ENCODE assay signal across 14 mouse cellular contexts in genomic region chr8:86801988-86802387, GRCm38 (mm10). TPM values are rescaled to one million over a fixed set of nuclear protein-coding genes. Genes with fewer than 3 reads are reported as not detected.
DNase-seq lines count a peak whose midpoint lies in the region; ATAC-seq and TF ChIP-seq lines count a peak whose summit lies in the region.
"Had no signal": no experiment of that assay in that cellular context is flagged by ENCODE, and none has a peak within 500 bp of the region (broad histone marks: within the 10 kb centered on the region; RNA-seq: fewer than 3 reads in every experiment).

No protein-coding gene starts in this region.

- no peak for TF ChIP-seq CTCF in Patski (IDR thresholded peaks at IDR 0.05)

- no peaks in the 10 kb centered on the region for H3K27me3 ChIP-seq in heart, embryonic 15.5 days
- no peaks in the 10 kb centered on the region for H3K27me3 ChIP-seq in lung, embryonic 15.5 days
- H3K27me3 ChIP-seq in Patski, result no peaks in the 10 kb centered on the region
- no peaks in the 10 kb centered on the region for H3K27me3 ChIP-seq in hindbrain, embryonic 14.5 days (ENCODE audit: control insufficient read depth, insufficient read depth, low read length)

- no peaks in the 10 kb centered on the region for H3K36me3 ChIP-seq in heart, embryonic 15.5 days
- H3K36me3 ChIP-seq in lung, embryonic 15.5 days, result no peaks in the 10 kb centered on the region
- H3K36me3 ChIP-seq in hindbrain, embryonic 14.5 days (replicated peaks; ENCODE audit: control insufficient read depth, insufficient read depth), result no peaks in the 10 kb centered on the region
- H3K36me3 ChIP-seq: limb, embryonic 10.5 days had no signal

- CTCF ChIA-PET in Patski (lab: Charles Lee), result interaction anchor here (1.0 to 2.4 kb wide), 5 partner anchors 12 to 107 kb away, joined by 3 to 9 read pairs (median 4); no protein-coding TSS in a partner anchor

- no peaks in the 10 kb centered on the region for H3K9me3 ChIP-seq in heart, embryonic 15.5 days (replicated peaks)
- no peaks in the 10 kb centered on the region for H3K9me3 ChIP-seq in lung, embryonic 15.5 days
- no peaks in the 10 kb centered on the region for H3K9me3 ChIP-seq in hindbrain, embryonic 14.5 days (ENCODE audit: control insufficient read depth, low read length)
- H3K9me3 ChIP-seq: limb, embryonic 10.5 days had no signal

- H3K4me2 ChIP-seq in heart, embryonic 15.5 days, result no peak overlapping the region
- H3K4me2 ChIP-seq in lung, embryonic 15.5 days, result no peak overlapping the region
- no peak overlapping the region for H3K4me2 ChIP-seq in hindbrain, embryonic 14.5 days (replicated peaks)
- H3K4me2 ChIP-seq: midbrain, embryonic 11.5 days had no signal

- intact Hi-C loops in heart, postnatal 36 days (cut with DNase I), result no loop called here

- DNase-seq in heart, postnatal 36 days, result no peak
- no peak for DNase-seq in lung, adult 18-20 months
- no peak for DNase-seq in Patski (ENCODE audit: low read depth, low spot score)
- peak; percentile 23 for DNase-seq in kidney, postnatal 14 days
- no peak for DNase-seq in hindbrain, embryonic 14.5 days (ENCODE audit: low spot score)
- DNase-seq: cerebellum, adult 11-12 months; forebrain, postnatal 0 days; lung, adult 2 months had no signal

- 22% methylated on average over 6 of the region's 6 CpGs for WGBS in heart, embryonic 15.5 days
- WGBS in lung, embryonic 15.5 days, result 35% methylated on average over 6 of the region's 6 CpGs
- WGBS in hindbrain, embryonic 14.5 days, result 51% methylated on average over 6 of the region's 6 CpGs

- in situ Hi-C loops in Patski (cut with MboI; ENCODE audit: low pct_unique_long_range_greater_than_20kb), result no loop called here

- peak overlapping the region; percentile 42 for H3K27ac ChIP-seq in heart, embryonic 15.5 days
- peak overlapping the region; percentile 66 for H3K27ac ChIP-seq in lung, embryonic 15.5 days
- H3K27ac ChIP-seq in hindbrain, embryonic 14.5 days, result no peak overlapping the region
- H3K27ac ChIP-seq: layer of hippocampus, adult 2 months; limb, embryonic 10.5 days had no signal

- ATAC-seq in heart, embryonic 15.5 days (replicated peaks; ENCODE audit: insufficient number of reproducible peaks, insufficient read depth, low FRiP score, low read depth), result 0 out of 2 replicates have a peak, but pooled peaks have one; percentile 10
- no peak for ATAC-seq in lung, embryonic 15.5 days (ENCODE audit: borderline replicate concordance, extremely low read depth, low FRiP score, low TSS enrichment)
- peak; percentile 94 for ATAC-seq in Patski
- no peak for ATAC-seq in hindbrain, embryonic 14.5 days (ENCODE audit: low FRiP score)
- ATAC-seq: forebrain, postnatal 0 days had no signal

- POLR2A ChIA-PET in Patski (lab: Charles Lee), result interaction anchor here (1.1 kb wide), 1 partner anchor 57 kb away, joined by 6 read pairs; the partner anchor contains the start of genes Gm10638 and Siah1a

- no peak overlapping the region for H3K4me3 ChIP-seq in heart, embryonic 15.5 days
- H3K4me3 ChIP-seq in lung, embryonic 15.5 days, result no peak overlapping the region
- H3K4me3 ChIP-seq in hindbrain, embryonic 14.5 days (replicated peaks; ENCODE audit: low read length), result no peak overlapping the region
- H3K4me3 ChIP-seq: layer of hippocampus, adult 2 months; limb, embryonic 10.5 days; myocyte had no signal

- no peak overlapping the region for H3K9ac ChIP-seq in heart, embryonic 15.5 days
- no peak overlapping the region for H3K9ac ChIP-seq in lung, embryonic 15.5 days
- H3K9ac ChIP-seq in hindbrain, embryonic 14.5 days, result no peak overlapping the region
- H3K9ac ChIP-seq: forebrain, postnatal 0 days had no signal

- 0 out of 2 replicates have a peak, but pooled peaks cover 2% of the 10 kb centered on the region for H3K4me1 ChIP-seq in heart, embryonic 15.5 days (replicated peaks)
- no peaks in the 10 kb centered on the region for H3K4me1 ChIP-seq in lung, embryonic 15.5 days
- H3K4me1 ChIP-seq in hindbrain, embryonic 14.5 days (replicated peaks; ENCODE audit: control insufficient read depth, insufficient read depth, low read length), result no peaks in the 10 kb centered on the region

RNA-seq across cellular contexts. Expression of gene Siah1a, which starts 56.3 kb away (rescaled TPM):
- polyA plus RNA-seq in heart, embryonic 15.5 days (2015; fragmentation: Nextera tagmentation; extraction: Ambion mirVana), result 29.8 and 30.5 TPM in 2 replicates
- 10 to 100 TPM; 16.1 to 17.7 TPM for total RNA-seq in heart, postnatal 36 days (2021)
- 49.9 and 50.8 TPM in 2 replicates for polyA plus RNA-seq in lung, embryonic 15.5 days (2015; fragmentation: Nextera tagmentation; extraction: Ambion mirVana)
- polyA plus RNA-seq in Patski (2021), result 28.8 TPM
- polyA plus RNA-seq in hindbrain, embryonic 14.5 days (2014; fragmentation: Nextera tagmentation; extraction: Ambion mirVana), result 80.1 and 84.6 TPM in 2 replicates

RNA-seq across cellular contexts. Expression of gene Gm10638, which starts 56.5 kb away (rescaled TPM):
- polyA plus RNA-seq in heart, embryonic 15.5 days (2015; fragmentation: Nextera tagmentation; extraction: Ambion mirVana), result 3.9 and 4.2 TPM in 2 replicates
- 1 to 10 TPM; 3.5 to 3.8 TPM for total RNA-seq in heart, postnatal 36 days (2021)
- 4.0 and 5.0 TPM in 2 replicates for polyA plus RNA-seq in lung, embryonic 15.5 days (2015; fragmentation: Nextera tagmentation; extraction: Ambion mirVana)
- polyA plus RNA-seq in Patski (2021), result 2.4 TPM
- polyA plus RNA-seq in hindbrain, embryonic 14.5 days (2014; fragmentation: Nextera tagmentation; extraction: Ambion mirVana), result 6.5 and 7.1 TPM in 2 replicates

Comparison
In these comparisons a context has a peak if more than half of its experiments do, and no peak if none do; other contexts are left out.
1. ATAC-seq: peak in heart, embryonic 15.5 days (single experiment) and Patski (single experiment); none in lung, embryonic 15.5 days (single experiment) and hindbrain, embryonic 14.5 days (single experiment).